Mouse (Mus musculus): Measurements from ENCODE around the gene Srebf2. TPM values are rescaled to one million over a fixed set of nuclear protein-coding genes. Genes with fewer than 3 reads are reported as not detected.
A peak's percentile ranks its signal among the peaks of the same experiment; 100 is the strongest.

Srebf2 gene
- polyA plus RNA-seq, 1 experiment from 2014 or later = 159 TPM

- no peak for ATAC-seq (ENCODE audit: insufficient number of reproducible peaks, low FRiP score, low TSS enrichment, low read depth)
- no peaks in the 10 kb centered on the region for H3K9me3 ChIP-seq (replicated peaks)
- H3K27ac ChIP-seq (replicated peaks) = peak overlapping the region; percentile 78
- H3K9ac ChIP-seq = no peak overlapping the region
- no peak overlapping the region for H3K4me3 ChIP-seq (replicated peaks)
- peak overlapping the region; percentile 22 for H3K4me2 ChIP-seq (replicated peaks)
- peaks cover 42% of the 10 kb centered on the region for H3K4me1 ChIP-seq
- WGBS = 51% methylated on average over 22 of the region's 22 CpGs
- H3K27me3 ChIP-seq = no peaks in the 10 kb centered on the region
- H3K36me3 ChIP-seq = peaks cover 19% of the 10 kb centered on the region
Observed at GRCm38 (mm10) chr15:82166240-82167100, 19.5 kb downstream of the Srebf2 start.

- Histone ChIP-seq H3K4me3 (replicated peaks) (no peak overlapping the region), H3K9me3 (replicated peaks) (no peaks in the 10 kb centered on the region), H3K27me3 (no peaks in the 10 kb centered on the region), H3K27ac (replicated peaks) (peak overlapping the region; percentile 78), H3K36me3 (peaks cover 29% of the 10 kb centered on the region), H3K4me2 (replicated peaks) (no peak overlapping the region; the same call in 1 of the 2 replicates), H3K9ac (no peak overlapping the region), H3K4me1 (peaks cover 39% of the 10 kb centered on the region)
- 55% methylated on average over 23 of the region's 23 CpGs for whole genome bisulfite sequencing
- ATAC-seq (ENCODE audit: insufficient number of reproducible peaks, low FRiP score, low TSS enrichment, low read depth) = no peak
Observed at GRCm38 (mm10) chr15:82167201-82168168, 20.5 kb downstream of the Srebf2 start.

- H3K36me3 ChIP-seq = peaks cover 48% of the 10 kb centered on the region
- H3K27ac ChIP-seq (replicated peaks) = no peak overlapping the region
- no peaks in the 10 kb centered on the region for H3K27me3 ChIP-seq
- H3K4me1 ChIP-seq = peaks cover 28% of the 10 kb centered on the region
- H3K9me3 ChIP-seq (replicated peaks) = no peaks in the 10 kb centered on the region
- H3K9ac ChIP-seq = no peak overlapping the region
- H3K4me2 ChIP-seq (replicated peaks) = no peak overlapping the region
- ATAC-seq (ENCODE audit: insufficient number of reproducible peaks, low FRiP score, low TSS enrichment, low read depth) = no peak
- no peak overlapping the region for H3K4me3 ChIP-seq (replicated peaks)
- WGBS = 82% methylated on average over 5 of the region's 5 CpGs
Observed at GRCm38 (mm10) chr15:82169671-82170070, 22.7 kb downstream of the Srebf2 start.

GRCm38 (mm10) chr15:82170437-82171377, 23.7 kb downstream of the Srebf2 start:
- Histone ChIP-seq H3K4me1 (peaks cover 24% of the 10 kb centered on the region), H3K4me2 (replicated peaks) (no peak overlapping the region), H3K36me3 (peaks cover 58% of the 10 kb centered on the region), H3K27ac (replicated peaks) (no peak overlapping the region), H3K4me3 (replicated peaks) (no peak overlapping the region), H3K9me3 (replicated peaks) (no peaks in the 10 kb centered on the region), H3K27me3 (no peaks in the 10 kb centered on the region), H3K9ac (no peak overlapping the region)
- no peak for ATAC-seq (ENCODE audit: insufficient number of reproducible peaks, low FRiP score, low TSS enrichment, low read depth)
- WGBS = 77% methylated on average over 36 of the region's 36 CpGs

- no peaks in the 10 kb centered on the region for H3K27me3 ChIP-seq
- ATAC-seq (ENCODE audit: insufficient number of reproducible peaks, low FRiP score, low TSS enrichment, low read depth) = no peak
- WGBS = 84% methylated on average over 8 of the region's 8 CpGs
- no peak overlapping the region for H3K9ac ChIP-seq
- H3K9me3 ChIP-seq (replicated peaks) = no peaks in the 10 kb centered on the region
- H3K4me3 ChIP-seq (replicated peaks) = no peak overlapping the region
- no peak overlapping the region for H3K4me2 ChIP-seq (replicated peaks)
- no peak overlapping the region for H3K27ac ChIP-seq (replicated peaks)
- H3K4me1 ChIP-seq = peaks cover 5% of the 10 kb centered on the region; the same call in 1 of the 2 replicates
- H3K36me3 ChIP-seq = peaks cover 77% of the 10 kb centered on the region
Observed at GRCm38 (mm10) chr15:82172648-82173047, 25.7 kb downstream of the Srebf2 start.

- Histone ChIP-seq H3K9me3 (replicated peaks) (no peaks in the 10 kb centered on the region), H3K4me2 (replicated peaks) (no peak overlapping the region), H3K27ac (replicated peaks) (no peak overlapping the region), H3K27me3 (no peaks in the 10 kb centered on the region), H3K9ac (no peak overlapping the region), H3K4me1 (no peaks in the 10 kb centered on the region), H3K36me3 (peaks cover 96% of the 10 kb centered on the region), H3K4me3 (replicated peaks) (no peak overlapping the region)
- WGBS = 94% methylated on average over 9 of the region's 9 CpGs
- no peak for ATAC-seq (ENCODE audit: insufficient number of reproducible peaks, low FRiP score, low TSS enrichment, low read depth)
Observed at GRCm38 (mm10) chr15:82175091-82175490, 28.1 kb downstream of the Srebf2 start.

- 85% methylated on average over 7 of the region's 7 CpGs for WGBS
- Histone ChIP-seq H3K36me3 (peaks cover 96% of the 10 kb centered on the region), H3K9ac (no peak overlapping the region), H3K4me3 (replicated peaks) (no peak overlapping the region), H3K27ac (replicated peaks) (no peak overlapping the region), H3K4me2 (replicated peaks) (no peak overlapping the region), H3K27me3 (no peaks in the 10 kb centered on the region), H3K4me1 (no peaks in the 10 kb centered on the region), H3K9me3 (replicated peaks) (peaks cover 5% of the 10 kb centered on the region; the same call in 1 of the 2 replicates)
- no peak for ATAC-seq (ENCODE audit: insufficient number of reproducible peaks, low FRiP score, low TSS enrichment, low read depth)
Observed at GRCm38 (mm10) chr15:82177743-82178290, 30.8 kb downstream of the Srebf2 start.

GRCm38 (mm10) chr15:82181131-82181530, 34.1 kb downstream of the Srebf2 start:
- H3K27me3 ChIP-seq = no peaks in the 10 kb centered on the region
- H3K4me3 ChIP-seq (replicated peaks) = no peak overlapping the region
- 88% methylated on average over 5 of the region's 5 CpGs for WGBS

GRCm38 (mm10) chr15:82182311-82182710, 35.3 kb downstream of the Srebf2 start:
- Histone ChIP-seq H3K4me2 (replicated peaks) (no peak overlapping the region), H3K4me1 (no peaks in the 10 kb centered on the region), H3K36me3 (peaks cover 100% of the 10 kb centered on the region), H3K27me3 (no peaks in the 10 kb centered on the region), H3K27ac (replicated peaks) (no peak overlapping the region), H3K4me3 (replicated peaks) (no peak overlapping the region), H3K9ac (no peak overlapping the region), H3K9me3 (replicated peaks) (peaks cover 5% of the 10 kb centered on the region; the same call in 1 of the 2 replicates)
- WGBS = 96% methylated on average over 4 of the region's 4 CpGs
- ATAC-seq (ENCODE audit: insufficient number of reproducible peaks, low FRiP score, low TSS enrichment, low read depth) = no peak

More at GRCm38 (mm10) chr15:82181131-82181530, 34.1 kb downstream of the Srebf2 start:
- ATAC-seq (ENCODE audit: insufficient number of reproducible peaks, low FRiP score, low TSS enrichment, low read depth) = no peak
- H3K27ac ChIP-seq (replicated peaks) = no peak overlapping the region
- no peak overlapping the region for H3K4me2 ChIP-seq (replicated peaks)
- H3K4me1 ChIP-seq = no peaks in the 10 kb centered on the region
- no peak overlapping the region for H3K9ac ChIP-seq
- H3K36me3 ChIP-seq = peaks cover 100% of the 10 kb centered on the region
- H3K9me3 ChIP-seq (replicated peaks) = peaks cover 5% of the 10 kb centered on the region; the same call in 1 of the 2 replicates

GRCm38 (mm10) chr15:82183596-82183995, 36.6 kb downstream of the Srebf2 start:
- 69% methylated on average over 10 of the region's 10 CpGs for WGBS
- no peak for ATAC-seq (ENCODE audit: insufficient number of reproducible peaks, low FRiP score, low TSS enrichment, low read depth)

More at GRCm38 (mm10) chr15:82183596-82183995, 36.6 kb downstream of the Srebf2 start:
- peaks cover 5% of the 10 kb centered on the region; the same call in 1 of the 2 replicates for H3K9me3 ChIP-seq (replicated peaks)
- H3K4me2 ChIP-seq (replicated peaks) = no peak overlapping the region
- H3K9ac ChIP-seq = no peak overlapping the region
- peaks cover 99% of the 10 kb centered on the region for H3K36me3 ChIP-seq
- no peak overlapping the region for H3K4me3 ChIP-seq (replicated peaks)
- H3K27ac ChIP-seq (replicated peaks) = no peak overlapping the region
- no peaks in the 10 kb centered on the region for H3K4me1 ChIP-seq
- no peaks in the 10 kb centered on the region for H3K27me3 ChIP-seq

Data from embryonic facial prominence, embryonic 15.5 days (tissue).